Mouse (Mus musculus) bone marrow, adult 2 months (tissue): ENCODE measurements around the gene Cfap61.

Experiments
- CTCF ChIP-seq: fragments of 200-500 bp; IDR thresholded peaks from 2 replicates; pipeline ENCODE4 v1.5.1; 2011; ENCODE audit warnings: low read length, control low read depth; ENCODE audit not compliant: control insufficient read depth, insufficient read depth
- POLR2A ChIP-seq: fragments of 200-500 bp; IDR thresholded peaks from 2 replicates; pipeline ENCODE4 v1.6.1; 2011; ENCODE audit warnings: low read depth, mild to moderate bottlenecking, control low read depth, low read length, borderline replicate concordance; ENCODE audit not compliant: control insufficient read depth

DNA sequence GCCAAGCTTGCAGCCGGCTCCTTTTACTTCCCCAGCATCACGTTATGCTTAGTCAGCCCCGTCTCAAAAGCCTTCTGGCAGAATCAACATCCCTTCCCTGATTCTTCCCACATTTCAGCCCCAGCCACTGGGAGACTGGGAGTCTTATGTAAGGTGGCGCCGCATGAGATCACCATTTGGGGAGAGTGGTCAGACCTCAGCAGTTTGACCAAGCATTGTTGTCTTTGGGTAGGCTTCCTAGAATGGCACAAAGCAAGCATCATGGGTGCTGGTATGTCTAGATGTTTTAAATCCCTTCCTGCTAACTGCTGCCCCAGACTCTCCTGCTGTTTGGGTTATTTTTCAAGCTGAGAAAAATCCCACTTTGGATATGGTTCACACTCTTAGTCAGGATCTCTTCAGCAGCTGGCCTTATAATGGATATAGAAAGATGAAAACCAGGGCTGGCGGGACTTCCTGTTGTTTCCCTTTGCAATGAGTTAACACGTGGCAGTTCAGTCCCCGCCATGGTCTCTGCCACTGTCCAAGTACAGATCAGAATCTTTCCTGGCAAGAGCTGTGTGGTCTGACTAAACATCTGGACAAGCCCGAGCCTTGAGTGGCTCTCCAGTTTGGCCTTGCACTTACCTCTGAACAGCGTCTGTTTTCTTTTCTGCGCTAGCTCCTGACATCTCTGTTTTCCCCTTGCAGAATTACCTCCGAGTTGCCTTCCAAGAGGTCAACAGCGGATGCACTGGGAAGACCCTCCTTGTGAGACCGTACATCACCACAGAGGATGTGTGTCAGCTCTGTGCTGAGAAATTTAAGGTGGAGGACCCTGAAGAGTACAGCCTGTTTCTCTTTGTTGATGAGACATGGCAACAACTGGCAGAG is 49.4 kb upstream of the Cfap61 start:
- no peak for TF ChIP-seq POLR2A
- TF ChIP-seq CTCF = no peak
